Mouse (Mus musculus) macrophage (primary cell): ENCODE measurements around the gene Cldn14. TPM values are rescaled to one million over a fixed set of nuclear protein-coding genes. Genes with fewer than 3 reads are reported as not detected.

Experiments
- H3K27ac ChIP-seq: fragments of 350-480 bp; formaldehyde crosslinking; 2 replicates; pipeline ENCODE4 v1.9.0; 2021
- H3K36me3 ChIP-seq: fragments of 350-480 bp; formaldehyde crosslinking; 2 replicates; pipeline ENCODE4 v1.9.0; 2021; ENCODE audit errors: inconsistent target
- H3K4me3 ChIP-seq: fragments of 350-480 bp; formaldehyde crosslinking; 2 replicates; pipeline ENCODE4 v1.9.0; 2021; ENCODE audit errors: inconsistent target
- H3K79me2 ChIP-seq: fragments of 350-480 bp; formaldehyde crosslinking; 2 replicates; pipeline ENCODE4 v1.9.0; 2021; ENCODE audit errors: inconsistent target
- WGBS: methylation state at CpG from one replicate; pipeline ENCODE4 v1.1.7; 2026; ENCODE audit warnings: inconsistent platforms; ENCODE audit not compliant: missing documents; 5-methylcytosine and 5-hydroxymethylcytosine counted together
- polyA plus RNA-seq: library from polyadenylated mRNA; stranded (reverse); fragments of 250-400 nt; gene quantifications from 3 replicates; pipeline ENCODE4 v1.2.4, GENCODE M21; 2018; ENCODE audit warnings: inconsistent platforms

Cldn14 gene
- polyA plus RNA-seq, 1 experiment from 2014 or later, result not detected

DNA sequence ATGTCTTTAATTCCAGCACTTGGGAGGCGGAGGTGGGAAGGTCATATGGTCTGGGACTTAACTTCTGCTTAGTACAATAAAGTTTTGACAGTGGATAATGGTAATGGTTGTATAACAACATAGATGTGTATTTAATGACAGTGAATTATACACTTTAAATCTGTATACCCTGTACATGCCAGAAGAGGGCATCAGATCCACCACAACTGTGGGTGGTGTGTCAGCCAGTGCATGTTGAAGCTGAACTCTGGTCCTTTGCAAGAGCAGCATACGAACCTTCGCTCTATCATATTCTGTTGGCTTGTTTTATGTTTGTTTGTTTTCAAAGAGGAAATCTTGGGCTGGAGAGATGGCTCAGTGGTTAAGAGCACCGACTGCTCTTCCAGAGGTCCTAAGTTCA, 61.2 kb downstream of the Cldn14 start:
- no peaks in the 10 kb centered on the region for H3K36me3 ChIP-seq
- H3K79me2 ChIP-seq, result no peaks in the 10 kb centered on the region
- H3K4me3 ChIP-seq, result no peak overlapping the region
- no peak overlapping the region for H3K27ac ChIP-seq
- WGBS, result 89% methylated on average over 4 of the region's 4 CpGs

DNA sequence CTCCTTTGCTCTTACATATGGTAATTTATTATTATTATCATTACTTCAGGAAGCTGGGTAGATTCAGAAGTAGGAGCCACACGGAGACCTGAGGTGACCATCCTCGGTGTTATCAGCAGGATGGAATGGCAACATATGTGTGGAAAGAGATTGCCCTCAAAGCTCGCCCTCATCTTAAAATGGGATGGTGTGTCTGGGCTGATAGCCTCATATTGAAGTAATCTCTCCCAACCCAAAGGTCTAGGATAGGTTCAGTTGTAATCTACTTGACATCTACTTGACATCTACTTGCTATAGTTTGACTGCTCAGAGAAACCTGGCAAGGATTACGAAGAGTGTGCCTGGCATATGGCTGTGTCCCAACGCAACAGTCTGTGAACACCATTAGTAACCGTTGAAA, 64.3 kb downstream of the Cldn14 start:
- no peak overlapping the region for H3K4me3 ChIP-seq
- no peak overlapping the region for H3K27ac ChIP-seq
- no peaks in the 10 kb centered on the region for H3K36me3 ChIP-seq
- no peaks in the 10 kb centered on the region for H3K79me2 ChIP-seq
- 84% methylated on average over 6 of the region's 6 CpGs for WGBS

DNA sequence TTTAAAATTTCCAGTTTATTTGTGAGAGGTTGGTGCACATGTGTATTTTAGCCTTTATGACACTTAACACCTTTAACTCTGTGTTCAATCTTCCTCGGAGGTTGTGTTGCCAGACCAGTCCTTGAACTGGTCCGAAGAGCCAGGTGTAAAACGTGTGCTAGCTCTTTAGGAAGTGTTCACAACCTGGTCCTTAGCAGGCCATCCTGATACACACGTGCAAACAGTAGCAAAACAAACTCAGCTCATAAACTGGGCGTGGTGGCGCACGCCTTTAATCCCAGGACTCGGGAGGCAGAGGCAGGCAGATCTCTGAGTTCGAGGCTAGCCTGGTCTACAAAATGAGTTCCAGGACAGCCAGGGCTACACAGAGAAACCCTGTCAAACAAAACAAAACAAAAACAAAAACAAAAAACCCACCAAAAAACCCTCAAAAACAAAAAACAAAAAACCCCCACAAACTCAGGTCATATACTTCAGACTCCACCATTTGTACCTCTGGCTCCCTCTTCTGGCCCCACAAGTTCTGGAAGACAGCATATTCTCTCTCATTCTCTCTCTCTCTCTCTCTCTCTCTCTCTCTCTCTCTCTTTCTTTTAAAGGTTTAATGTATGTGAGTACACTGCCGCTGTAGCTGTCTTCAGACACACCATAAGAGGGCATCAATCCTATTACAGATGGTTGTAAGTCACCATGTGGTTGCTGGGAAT, 65.7 kb downstream of the Cldn14 start:
- Histone ChIP-seq H3K27ac (no peak overlapping the region), H3K36me3 (no peaks in the 10 kb centered on the region), H3K79me2 (no peaks in the 10 kb centered on the region), H3K4me3 (no peak overlapping the region)
- WGBS, result 89% methylated on average over 10 of the region's 10 CpGs

DNA sequence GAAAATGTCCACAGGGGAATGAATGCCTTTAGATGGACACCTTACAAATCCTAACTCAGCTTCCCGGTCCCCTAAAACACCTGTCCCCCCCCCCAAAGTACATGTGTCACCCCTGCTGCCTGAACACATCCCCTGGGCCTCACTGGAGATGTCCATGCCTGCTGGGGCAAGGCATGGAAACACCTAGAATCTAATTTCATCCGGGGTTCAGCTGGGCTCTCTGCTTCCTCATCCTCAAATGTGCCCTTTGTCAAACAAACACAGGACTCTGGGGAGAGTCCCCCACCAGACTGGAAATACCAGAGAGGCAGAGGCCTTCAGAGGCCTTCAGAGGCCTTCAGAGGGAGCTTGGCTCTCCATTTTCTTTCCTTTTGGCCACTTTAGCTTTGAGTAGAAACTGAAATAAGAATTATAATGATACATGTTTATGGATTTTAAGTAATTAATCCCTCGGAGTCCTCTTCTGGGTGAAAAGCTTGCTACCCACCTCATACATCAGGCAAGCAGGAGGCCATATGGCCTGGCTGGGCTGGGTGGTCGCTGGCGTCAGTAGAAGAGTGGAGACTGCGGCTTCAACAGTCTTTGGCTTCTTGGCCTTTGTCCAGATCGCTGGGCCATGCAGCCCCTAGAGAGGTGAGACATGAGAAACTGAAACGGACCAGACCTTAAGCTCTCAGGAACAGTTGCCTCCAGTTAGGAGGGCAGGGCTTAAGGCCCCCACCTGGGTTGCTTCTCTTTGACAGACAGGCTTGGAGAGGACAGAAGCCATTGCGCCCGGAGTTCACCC, 66.7 kb downstream of the Cldn14 start:
- no peak overlapping the region for H3K27ac ChIP-seq
- H3K36me3 ChIP-seq, result no peaks in the 10 kb centered on the region
- 88% methylated on average over 10 of the region's 10 CpGs for WGBS
- no peak overlapping the region for H3K4me3 ChIP-seq
- no peaks in the 10 kb centered on the region for H3K79me2 ChIP-seq

DNA sequence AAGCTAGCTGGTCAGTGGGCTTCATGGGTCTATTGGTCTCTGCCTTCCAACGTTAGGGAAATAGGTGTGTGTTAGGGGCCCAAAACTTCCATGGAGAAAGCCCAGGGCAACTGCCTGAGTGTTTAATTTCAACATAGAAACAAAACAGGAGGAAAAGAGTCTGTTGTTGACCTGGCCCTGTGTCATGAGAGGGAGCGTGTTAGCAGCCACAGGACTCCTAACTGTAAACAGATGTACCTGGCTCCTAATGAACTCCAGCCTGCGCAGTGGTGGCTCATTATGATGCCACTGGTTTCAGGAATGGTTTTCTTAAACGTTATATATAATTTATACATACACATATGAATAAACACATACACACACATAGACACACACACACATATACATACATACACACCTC, 68.7 kb downstream of the Cldn14 start:
- no peak overlapping the region for H3K4me3 ChIP-seq
- WGBS, result 92% methylated on average over 4 of the region's 4 CpGs
- H3K36me3 ChIP-seq, result no peaks in the 10 kb centered on the region
- H3K27ac ChIP-seq, result no peak overlapping the region
- H3K79me2 ChIP-seq, result no peaks in the 10 kb centered on the region

DNA sequence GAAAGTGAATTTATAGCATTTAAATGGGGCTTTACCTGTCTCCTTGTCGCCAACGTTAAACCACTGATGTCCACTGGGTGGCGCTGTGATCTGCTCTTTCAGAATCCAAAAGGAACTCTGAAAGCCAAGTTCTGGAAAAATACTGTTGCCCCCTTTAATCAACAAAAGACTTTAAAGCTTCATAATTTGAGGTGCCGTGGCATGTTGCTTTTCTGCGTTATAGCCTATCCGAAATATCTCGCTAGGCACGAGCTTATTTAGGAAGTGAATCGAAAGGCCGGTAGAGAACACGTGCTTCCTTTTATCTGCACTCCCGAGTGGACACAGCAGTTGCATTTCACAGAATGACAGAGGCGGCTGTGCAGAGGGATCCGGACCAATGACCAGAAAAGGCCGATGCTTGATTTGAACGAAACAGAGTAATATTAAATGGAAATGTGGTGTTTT, 70.2 kb downstream of the Cldn14 start:
- Histone ChIP-seq H3K4me3 (peak overlapping the region; percentile 38), H3K27ac (no peak overlapping the region), H3K36me3 (no peaks in the 10 kb centered on the region), H3K79me2 (no peaks in the 10 kb centered on the region)
- WGBS, result 3% methylated on average over 16 of the region's 16 CpGs

DNA sequence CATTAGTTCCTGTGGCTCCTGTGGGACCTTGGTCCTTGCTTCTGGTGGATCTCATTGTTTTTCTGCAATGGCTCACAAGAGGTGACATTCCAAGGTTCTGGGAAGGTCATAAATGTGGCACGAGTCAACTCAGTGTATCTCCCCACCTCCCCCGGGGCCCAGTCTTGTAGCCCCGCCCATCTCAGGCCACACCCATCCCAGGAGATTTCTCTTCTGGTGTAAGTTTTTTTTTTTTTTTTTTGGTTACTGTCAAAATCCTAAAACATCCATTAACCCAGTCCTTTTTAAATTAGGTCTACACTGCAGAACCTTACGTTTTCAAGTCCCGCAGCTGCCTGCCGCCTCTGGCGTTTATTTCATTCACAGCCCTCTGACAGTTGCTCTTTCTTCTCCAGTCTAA, 73.6 kb downstream of the Cldn14 start:
- Histone ChIP-seq H3K27ac (no peak overlapping the region), H3K4me3 (no peak overlapping the region), H3K79me2 (no peaks in the 10 kb centered on the region), H3K36me3 (no peaks in the 10 kb centered on the region)
- 31% methylated on average over 7 of the region's 7 CpGs for WGBS

DNA sequence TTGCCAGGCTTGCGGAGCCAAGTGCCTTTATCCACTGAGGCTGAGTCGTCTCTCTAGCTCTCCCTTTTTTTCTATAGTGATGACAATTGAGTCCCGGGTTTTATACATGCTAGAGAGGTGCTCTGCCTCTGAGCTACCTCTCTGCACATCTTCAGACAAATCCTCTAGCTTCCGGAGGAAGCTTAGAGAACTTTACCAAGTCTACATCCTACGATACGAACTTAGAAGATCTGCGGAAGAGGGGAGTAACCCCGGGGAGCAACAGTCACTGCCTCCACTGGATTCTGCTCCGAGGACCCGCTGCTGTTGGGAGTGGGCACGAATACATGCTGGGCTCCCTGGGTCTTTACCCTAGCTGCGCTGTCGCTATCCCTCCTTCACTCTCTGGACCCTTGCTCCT, 74.0 kb downstream of the Cldn14 start:
- Histone ChIP-seq H3K36me3 (no peaks in the 10 kb centered on the region), H3K79me2 (no peaks in the 10 kb centered on the region), H3K27ac (no peak overlapping the region), H3K4me3 (no peak overlapping the region)
- WGBS, result 26% methylated on average over 12 of the region's 13 CpGs

DNA sequence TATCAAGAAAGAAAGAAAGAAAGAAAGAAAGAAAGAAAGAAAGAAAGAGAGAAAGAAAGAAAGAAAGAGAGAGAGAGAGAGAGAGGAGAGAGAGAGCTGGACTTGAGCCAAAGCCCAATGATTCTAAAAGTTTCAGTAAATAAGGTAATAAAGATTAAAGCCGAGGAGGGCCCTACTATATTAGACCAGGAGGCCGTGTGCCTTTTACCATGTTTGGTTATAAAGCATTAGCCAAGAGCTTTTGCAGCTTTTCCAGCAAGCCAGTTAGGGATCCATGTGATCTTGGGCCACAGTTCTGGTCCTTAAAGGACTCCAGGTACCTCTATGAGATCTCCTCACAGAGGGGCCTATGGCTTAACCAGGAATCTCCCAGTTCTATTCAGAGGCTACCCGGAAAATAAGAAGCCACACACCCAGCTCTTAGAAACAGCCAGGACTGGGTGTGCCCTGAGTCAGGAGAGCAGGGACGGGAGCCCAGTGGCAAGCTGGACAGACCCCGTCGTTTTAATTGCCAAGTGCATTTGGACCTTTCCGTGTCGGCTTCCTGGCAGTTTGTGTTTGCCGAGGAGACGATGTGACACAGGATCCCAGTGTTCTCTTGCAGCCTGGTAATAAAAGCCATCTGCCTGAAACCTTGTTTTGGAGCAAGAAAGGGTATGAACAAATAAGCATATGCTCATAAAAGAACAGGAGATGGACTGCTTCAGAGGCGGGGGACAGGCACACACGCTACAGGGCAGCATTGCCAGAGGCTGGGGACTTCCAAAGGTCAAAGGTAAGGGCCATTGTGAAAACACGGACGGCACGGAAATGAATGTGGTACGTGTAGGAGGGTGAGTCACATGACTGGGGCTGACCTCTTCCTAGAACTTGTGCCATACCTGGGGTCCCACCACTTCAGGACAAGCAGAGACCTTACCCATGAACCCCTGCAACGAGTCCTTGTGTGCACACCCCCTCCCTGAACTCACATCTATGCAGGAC, 76.2 kb downstream of the Cldn14 start:
- Histone ChIP-seq H3K79me2 (no peaks in the 10 kb centered on the region), H3K4me3 (no peak overlapping the region), H3K27ac (no peak overlapping the region), H3K36me3 (no peaks in the 10 kb centered on the region)
- 93% methylated on average over 14 of the region's 17 CpGs for WGBS

DNA sequence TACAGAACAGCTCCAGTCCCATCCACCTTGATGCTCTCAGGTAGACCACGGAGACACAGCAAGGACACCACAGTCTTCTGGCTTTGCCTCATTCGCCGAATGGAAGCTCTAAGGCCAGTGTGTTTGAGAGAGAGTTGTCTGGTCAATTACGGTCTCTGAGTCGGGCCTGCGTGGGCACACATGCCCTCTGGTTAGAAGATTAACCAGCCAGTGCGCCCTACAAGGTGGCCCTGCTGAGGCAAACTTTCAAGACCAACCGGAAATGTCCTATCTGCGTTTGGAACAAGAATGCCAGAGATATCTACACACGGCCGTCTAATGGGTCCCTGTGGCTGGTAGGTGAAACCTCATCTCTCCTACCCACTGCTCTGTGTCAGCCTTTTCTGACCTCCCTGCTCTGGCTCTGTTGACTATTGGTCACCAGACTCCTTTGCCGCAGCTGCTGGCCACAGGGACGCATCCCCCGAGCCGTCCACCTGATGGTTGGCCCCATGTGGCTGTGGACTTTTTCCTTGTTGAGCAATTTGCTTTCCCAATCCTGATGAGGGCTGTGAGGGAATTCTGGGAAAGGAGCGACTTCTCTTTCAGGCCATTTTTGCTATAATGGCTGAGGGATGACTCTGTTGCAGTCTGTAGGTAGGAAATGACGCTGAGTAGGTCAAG, 79.1 kb downstream of the Cldn14 start:
- H3K79me2 ChIP-seq, result no peaks in the 10 kb centered on the region
- H3K36me3 ChIP-seq, result no peaks in the 10 kb centered on the region
- H3K4me3 ChIP-seq, result no peak overlapping the region
- 93% methylated on average over 17 of the region's 17 CpGs for WGBS
- no peak overlapping the region for H3K27ac ChIP-seq

DNA sequence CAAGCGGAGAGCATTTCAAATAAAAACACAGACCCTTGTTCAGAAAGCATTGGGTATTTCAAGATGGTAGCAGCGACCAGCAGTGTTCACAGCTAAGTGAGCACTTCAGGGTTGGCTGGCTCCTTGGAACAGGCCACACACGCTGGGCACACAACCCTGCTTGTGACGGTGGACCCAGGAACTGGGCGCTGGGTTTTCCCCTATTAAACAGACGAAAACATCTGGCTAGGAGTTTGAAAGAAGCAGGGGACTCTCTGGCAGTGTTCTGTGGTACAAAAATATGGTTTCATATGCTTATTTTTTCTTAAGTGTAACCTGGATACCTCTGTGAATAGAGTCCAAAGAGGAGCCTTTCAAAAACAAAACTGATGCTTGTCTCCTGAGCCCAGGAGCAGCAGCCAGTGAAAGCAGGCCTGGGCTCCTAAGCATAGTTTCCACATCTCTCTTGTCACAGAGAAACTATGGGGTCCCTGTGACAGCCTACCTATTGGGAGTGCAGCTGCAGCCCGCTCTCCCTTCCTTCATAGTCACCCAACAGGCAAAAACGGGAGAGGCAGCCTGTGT, 82.9 kb downstream of the Cldn14 start:
- H3K27ac ChIP-seq, result no peak overlapping the region
- WGBS, result 85% methylated on average over 8 of the region's 8 CpGs
- no peaks in the 10 kb centered on the region for H3K36me3 ChIP-seq
- no peaks in the 10 kb centered on the region for H3K79me2 ChIP-seq
- no peak overlapping the region for H3K4me3 ChIP-seq

DNA sequence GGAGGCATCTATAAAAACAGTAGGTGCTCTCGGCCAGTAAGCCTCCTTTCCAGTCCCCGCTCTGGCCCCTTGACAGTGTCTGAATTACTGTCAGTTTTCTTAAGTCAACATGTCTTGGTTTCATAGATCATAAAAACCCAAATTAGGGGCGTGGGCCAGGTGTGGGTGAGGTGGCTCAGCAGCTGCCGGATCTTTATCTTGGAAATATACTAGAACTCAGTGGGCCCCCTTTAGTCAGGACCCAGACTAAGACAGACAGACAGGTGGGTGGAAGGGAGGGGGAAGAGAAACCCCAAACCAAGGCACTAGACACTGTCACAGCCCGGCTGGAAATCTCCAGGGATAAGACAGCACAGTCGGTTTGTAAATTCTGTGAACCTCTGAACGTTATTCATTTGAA, 84.8 kb downstream of the Cldn14 start:
- H3K79me2 ChIP-seq, result no peaks in the 10 kb centered on the region
- 93% methylated on average over 7 of the region's 7 CpGs for WGBS
- no peaks in the 10 kb centered on the region for H3K36me3 ChIP-seq
- H3K27ac ChIP-seq, result no peak overlapping the region
- no peak overlapping the region for H3K4me3 ChIP-seq

DNA sequence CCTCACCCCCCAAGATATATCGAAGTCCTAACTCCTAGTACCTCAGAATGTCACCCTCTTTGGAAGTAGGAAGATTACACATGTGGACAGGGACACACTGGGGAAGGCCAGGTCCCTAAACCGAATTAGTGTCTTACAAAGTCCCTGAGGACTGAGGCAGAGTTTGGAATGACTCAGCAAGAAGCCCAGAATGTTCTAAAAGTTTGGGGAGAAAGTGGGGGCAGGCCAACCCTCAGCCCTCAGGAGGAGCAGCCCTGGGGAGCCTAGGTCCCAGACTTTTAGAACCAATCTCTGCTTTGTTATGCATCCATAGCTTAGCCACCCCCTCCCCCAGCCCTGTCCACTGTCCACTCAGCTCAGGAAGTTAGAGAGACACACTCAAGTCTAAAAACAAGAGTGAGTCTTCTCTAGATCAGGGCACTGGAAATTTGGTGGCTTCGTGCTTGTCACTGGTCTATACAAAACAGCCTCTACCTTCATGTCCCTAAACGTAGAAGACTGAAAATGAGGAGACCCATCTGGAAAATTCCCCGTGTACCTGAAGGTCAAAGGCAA, 85.7 kb downstream of the Cldn14 start:
- Histone ChIP-seq H3K36me3 (no peaks in the 10 kb centered on the region), H3K79me2 (no peaks in the 10 kb centered on the region), H3K27ac (no peak overlapping the region), H3K4me3 (no peak overlapping the region)
- 85% methylated on average over 5 of the region's 5 CpGs for WGBS

DNA sequence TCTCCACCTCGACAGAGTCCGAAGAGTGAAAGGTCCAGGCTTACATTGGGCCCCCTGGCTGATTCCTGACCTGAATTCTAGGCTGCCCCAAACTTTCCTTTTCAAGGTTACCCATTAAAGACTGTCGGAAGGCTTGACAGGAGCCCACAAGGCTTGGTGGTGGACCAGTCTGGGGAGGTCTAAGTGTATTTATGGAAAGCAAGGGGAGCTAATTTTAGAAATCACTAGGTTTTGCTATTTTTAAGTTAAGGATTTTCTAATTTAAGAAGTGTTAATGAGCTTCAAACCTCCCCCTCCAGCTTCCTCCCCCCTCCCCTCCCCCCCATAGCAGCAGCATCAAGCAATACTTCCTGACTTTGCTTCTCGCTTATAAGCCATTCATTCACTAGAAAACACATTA, 88.0 kb downstream of the Cldn14 start:
- Histone ChIP-seq H3K4me3 (no peak overlapping the region), H3K27ac (no peak overlapping the region), H3K36me3 (no peaks in the 10 kb centered on the region), H3K79me2 (no peaks in the 10 kb centered on the region)
- 66% methylated on average over 4 of the region's 4 CpGs for WGBS
